Mouse (Mus musculus): ENCODE measurements around the gene D6Ertd527e. TPM values are rescaled to one million over a fixed set of nuclear protein-coding genes. Genes with fewer than 3 reads are reported as not detected.
"Not testable (repeated sequence)": the region's sequence is repeated elsewhere in the genome, so short reads cannot be mapped to it uniquely, and the experiment has no call there.

Gene D6Ertd527e
- not detected for total RNA-seq (2021)

GRCm38 (mm10) chr6:87104123-87104796, at the start of gene D6Ertd527e:
TSS of gene D6Ertd527e (plus strand) at chr6:87104746.
- DNase-seq: no peak
- intact Hi-C loops (cut with DNase I): loop anchor here (5.0 kb wide), 1 partner anchor 133 kb away; no protein-coding TSS in a partner anchor

GRCm38 (mm10) chr6:87059754-87060153, 44.8 kb upstream of the D6Ertd527e start:
- intact Hi-C loops (cut with DNase I): no loop called here
- no peak for DNase-seq

GRCm38 (mm10) chr6:87063586-87063985, 41.0 kb upstream of the D6Ertd527e start:
- intact Hi-C loops (cut with DNase I): no loop called here
- DNase-seq: no peak

DNA sequence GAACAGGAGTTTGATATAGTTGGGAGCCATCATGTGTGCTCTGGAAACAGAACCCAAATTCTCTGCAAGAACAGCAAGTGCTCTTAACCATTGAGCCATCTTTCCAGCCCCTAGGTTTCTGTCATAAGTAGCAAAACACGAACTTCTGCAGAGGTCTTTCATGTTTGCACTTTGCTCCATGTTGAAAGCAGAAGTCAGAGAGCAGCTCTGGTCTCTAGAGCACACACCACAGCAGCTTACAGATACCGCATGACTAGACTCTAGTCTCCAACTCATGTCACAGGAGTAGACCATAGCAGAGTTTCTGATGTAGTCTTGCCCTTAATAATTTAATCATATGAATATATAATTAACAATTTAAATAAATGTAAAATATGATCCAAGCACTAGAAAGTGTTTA, 36.3 kb upstream of the D6Ertd527e start:
- no peak for DNase-seq
- intact Hi-C loops (cut with DNase I): no loop called here

GRCm38 (mm10) chr6:87069195-87069900, 35.2 kb upstream of the D6Ertd527e start:
- no peak for DNase-seq
- intact Hi-C loops (cut with DNase I): no loop called here

DNA sequence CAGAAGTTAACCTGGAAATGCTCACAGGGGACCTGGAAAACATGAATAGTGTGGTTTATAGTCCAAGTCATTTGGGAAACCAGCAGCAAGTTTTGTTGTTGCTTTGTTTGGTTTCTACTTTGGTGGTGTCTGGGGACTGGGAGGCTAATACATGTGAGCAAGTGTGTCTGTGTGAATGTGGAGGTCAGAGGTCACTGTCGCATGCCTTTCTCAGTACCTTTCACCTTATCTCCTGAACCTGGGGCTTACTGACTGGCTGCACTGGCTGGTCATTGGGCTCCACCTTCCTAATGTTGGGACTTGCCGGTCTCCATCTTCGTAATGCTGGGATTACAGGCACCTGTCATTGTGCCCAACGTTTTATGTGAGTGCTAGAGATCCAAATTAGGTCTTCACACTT, 33.9 kb upstream of the D6Ertd527e start:
- intact Hi-C loops (cut with DNase I): no loop called here
- DNase-seq: no peak

DNA sequence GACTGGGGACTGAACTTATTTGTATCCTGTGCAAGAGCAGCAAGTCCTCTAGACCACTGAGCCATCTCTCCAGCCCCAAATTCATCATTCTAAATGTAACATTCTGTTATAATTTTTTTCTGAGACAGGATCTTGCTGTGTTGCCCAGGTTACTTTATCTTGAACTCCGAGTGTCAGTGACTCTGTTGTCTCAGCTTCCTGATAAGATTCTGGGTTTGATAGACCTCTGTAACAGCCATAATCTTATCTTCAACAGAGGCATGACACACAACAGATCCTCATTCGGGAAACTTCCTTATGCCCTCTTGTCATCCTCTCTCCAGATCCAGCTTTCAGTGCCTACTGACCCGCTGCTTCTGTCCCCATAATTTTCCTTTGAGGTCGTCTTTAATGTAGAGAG, 31.8 kb upstream of the D6Ertd527e start:
- DNase-seq: no peak
- intact Hi-C loops (cut with DNase I): no loop called here

DNA sequence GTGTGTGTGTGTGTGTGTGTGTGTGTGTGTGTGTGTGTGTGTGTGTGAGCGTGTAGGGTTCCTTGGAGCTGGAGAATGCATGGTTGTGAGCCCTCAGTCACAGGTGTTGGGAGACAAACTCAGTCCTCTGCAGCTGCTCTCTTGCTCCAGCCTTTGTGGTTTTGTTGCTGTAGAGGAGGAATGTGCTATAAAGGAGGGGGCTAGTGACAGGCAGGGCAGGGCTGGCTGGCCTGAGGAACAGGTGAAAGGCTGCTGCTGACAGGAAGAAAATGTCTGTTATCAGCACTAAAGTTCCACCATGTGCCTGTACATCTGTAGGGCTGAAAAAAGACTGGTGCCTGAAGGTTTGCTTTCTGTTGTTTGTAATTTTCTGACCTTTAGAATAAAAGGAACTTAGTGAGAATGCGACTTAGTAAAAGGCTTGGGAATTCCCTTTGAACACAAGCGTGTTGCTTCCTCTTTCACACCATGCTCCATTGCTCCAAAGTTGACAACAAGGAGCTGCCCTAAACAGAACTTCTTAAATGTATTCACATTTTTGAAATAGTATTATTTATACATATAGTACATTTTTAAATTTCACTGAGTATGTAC, 29.4 kb upstream of the D6Ertd527e start:
- DNase-seq: no peak
- intact Hi-C loops (cut with DNase I): no loop called here

- no peak for DNase-seq
- intact Hi-C loops (cut with DNase I): no loop called here
Observed at GRCm38 (mm10) chr6:87079457-87079856, 25.1 kb upstream of the D6Ertd527e start.

DNA sequence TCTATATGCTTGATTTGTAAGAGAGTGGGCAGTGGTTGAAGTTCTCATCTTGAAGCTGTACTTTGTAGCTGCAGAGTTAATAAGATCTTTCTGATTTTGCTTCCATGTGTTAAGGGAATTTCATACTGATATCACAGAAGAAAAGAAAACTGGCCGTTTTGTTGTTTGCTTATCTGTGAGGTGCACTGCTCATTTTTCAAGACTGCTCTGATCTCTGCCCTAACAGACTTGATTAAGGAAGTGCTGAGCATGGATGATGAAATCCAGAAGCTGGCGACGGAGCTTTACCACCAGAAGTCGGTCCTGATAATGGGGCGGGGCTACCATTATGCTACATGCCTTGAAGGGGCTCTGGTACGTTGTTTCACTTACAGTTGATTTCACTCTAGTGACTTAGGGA, 19.5 kb upstream of the D6Ertd527e start:
- no peak for DNase-seq
- intact Hi-C loops (cut with DNase I): no loop called here

GRCm38 (mm10) chr6:87088356-87088755, 16.2 kb upstream of the D6Ertd527e start:
- DNase-seq: no peak
- intact Hi-C loops (cut with DNase I): no loop called here

DNA sequence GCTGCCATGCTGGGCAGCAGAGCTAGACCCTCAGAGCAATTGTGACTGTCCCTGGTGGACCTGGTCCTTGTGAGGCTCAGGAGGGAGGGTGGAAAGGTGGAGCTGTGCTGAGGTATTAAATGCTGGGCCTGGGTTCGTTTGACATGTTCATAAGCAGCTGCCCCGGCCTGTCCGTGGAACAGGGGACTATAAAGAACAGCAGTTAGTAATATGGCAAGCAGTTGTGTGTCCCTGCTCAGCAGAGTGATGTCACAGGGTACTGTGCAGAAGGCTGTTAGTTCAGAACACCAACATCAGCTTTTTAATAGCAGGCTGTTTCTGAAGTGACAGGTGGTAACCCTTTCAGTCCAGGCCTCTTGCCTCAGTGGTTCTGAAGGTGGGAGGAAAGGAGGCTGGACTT, 13.7 kb upstream of the D6Ertd527e start:
- DNase-seq: no peak
- intact Hi-C loops (cut with DNase I): no loop called here

DNA sequence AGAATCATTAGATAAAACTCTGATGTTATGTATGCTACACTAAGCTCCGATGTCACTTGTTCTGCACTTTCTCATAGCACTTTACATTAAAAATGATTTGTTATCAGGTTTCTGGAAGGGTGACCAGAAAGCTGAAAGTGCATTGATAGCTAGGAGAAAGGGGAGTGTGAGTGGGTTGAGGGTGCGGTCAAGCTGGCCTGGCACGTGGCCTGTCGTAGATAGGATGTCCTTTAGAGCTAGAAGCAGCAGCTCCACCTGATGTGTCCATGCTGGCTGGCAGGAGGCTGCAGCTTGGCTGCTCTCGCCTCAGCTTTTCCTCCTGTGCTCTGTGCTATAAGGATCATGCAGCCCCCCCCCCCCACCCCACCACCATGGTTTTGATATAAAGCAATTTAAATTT, 12.1 kb upstream of the D6Ertd527e start:
- intact Hi-C loops (cut with DNase I): no loop called here

DNA sequence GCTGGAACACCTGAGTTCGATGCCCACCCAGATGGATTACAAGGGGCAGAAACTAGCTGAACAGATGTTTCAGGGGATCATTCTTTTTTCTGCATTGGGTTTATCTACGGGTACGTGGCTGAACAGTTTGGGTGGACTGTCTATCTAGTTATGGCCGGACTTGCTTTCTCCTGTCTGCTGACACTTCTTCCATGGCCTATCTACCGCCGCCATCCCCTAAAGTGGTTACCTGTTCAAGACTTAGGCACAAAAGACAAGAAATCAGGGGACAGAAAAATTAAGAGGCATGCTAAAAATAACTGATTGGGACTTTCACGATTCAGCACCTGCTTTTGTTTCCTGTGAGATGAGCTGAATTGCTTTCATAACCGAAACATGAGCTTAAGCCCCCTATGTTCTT, 10.9 kb upstream of the D6Ertd527e start:
- intact Hi-C loops (cut with DNase I); DNase-seq: not testable (repeated sequence)

More for the DNA sequence above, 12.1 kb upstream of the D6Ertd527e start:
- DNase-seq: no peak

DNA sequence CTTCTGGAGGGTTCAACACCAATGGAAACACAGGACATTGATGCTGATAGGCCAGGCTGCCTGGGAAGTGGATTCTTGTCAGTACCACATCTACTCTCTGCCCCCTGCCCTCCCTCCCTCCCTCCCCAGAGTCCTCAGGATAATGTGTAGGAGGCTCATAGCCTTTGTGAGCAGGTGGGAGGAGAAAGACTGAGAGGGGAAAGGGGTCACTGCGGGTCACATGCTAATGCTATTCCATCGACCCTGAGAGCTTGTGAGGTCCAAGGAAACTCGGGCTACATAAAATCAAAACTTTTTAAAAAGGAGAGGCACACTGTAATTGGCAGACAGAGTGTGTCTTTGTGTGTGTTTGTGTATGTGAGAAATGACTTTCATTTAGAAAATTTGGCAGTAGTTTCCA, 5.3 kb upstream of the D6Ertd527e start:
- intact Hi-C loops (cut with DNase I): no loop called here

GRCm38 (mm10) chr6:87099671-87100296, 4.8 kb upstream of the D6Ertd527e start:
- DNase-seq: peak; percentile 39 to 41

More for the DNA sequence above, 5.3 kb upstream of the D6Ertd527e start:
- DNase-seq: no peak

DNA sequence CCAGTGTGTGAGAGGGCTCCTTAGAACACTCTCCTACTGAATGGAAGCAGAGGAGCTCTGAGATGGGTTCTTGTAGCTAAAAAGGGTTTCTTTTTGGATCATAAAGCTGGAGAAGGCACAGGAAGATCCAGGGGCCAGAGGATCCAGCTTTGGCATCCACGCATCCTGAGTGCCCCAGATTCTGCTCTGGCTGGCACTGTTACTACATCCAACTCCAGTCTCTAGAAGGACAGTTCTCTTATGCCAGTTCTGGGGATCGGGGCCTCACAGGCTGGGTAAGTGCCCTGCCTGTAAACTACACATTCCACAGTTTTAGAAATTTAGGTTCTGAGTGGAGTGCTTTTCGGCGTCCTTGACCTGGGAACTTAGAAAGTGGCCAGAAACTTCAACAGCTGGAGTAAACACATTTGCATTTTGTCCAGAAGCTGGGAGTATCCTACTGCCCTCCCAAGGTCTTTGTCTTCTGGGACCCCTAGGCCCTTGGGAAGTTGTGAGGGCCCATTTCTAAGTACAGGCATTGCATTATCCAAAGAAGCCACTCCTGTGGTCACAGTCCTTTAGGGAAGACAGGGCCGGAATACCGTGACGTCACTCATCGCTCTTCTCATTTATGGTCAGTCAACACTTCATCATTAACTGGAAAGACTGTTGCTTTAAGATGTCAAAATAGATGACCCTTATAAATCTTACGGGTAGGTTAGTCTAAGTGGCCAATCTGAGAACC, 4.1 kb upstream of the D6Ertd527e start:
- no peak for DNase-seq
- intact Hi-C loops (cut with DNase I): loop anchor here (1.0 to 5.0 kb wide), 4 partner anchors 137 to 286 kb away; partner anchors contain the start of gene Antxr1

More at GRCm38 (mm10) chr6:87099671-87100296, 4.8 kb upstream of the D6Ertd527e start:
- intact Hi-C loops (cut with DNase I): loop anchor here (5.0 kb wide), 1 partner anchor 138 kb away; no protein-coding TSS in a partner anchor

DNA sequence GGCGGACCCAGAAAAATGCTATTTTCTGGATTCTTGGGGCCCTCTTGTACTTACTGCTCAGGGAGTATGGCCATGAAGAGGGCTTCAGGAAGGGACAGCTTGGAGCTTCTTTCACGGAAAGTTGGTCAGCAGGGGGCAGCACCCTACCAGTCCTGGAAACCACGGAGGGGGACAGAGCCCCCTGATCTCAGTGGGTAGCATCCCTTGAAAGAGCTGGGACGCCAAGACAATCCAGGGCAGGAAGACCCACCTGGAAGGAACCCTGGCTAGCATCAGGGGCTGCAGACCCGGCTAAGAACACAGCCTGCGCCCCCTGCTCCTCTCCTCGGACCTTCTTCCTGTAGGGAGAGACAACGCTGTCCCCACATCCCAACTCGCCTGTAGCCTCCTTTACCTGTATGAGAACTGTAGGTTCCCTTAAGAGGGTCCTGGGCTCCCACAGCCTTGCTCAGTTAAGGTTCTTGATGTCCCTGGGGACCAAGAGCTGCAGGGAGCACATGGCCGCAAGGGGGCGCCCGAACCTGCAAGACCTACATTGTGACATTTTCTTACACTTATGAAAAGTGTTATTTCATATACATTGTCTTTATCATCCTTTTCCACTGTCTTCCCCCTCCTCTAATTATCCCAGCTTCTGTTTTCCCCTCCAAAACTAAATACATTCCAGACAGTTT, 3.1 kb upstream of the D6Ertd527e start:
- DNase-seq: peak; percentile 87 to 92

DNA sequence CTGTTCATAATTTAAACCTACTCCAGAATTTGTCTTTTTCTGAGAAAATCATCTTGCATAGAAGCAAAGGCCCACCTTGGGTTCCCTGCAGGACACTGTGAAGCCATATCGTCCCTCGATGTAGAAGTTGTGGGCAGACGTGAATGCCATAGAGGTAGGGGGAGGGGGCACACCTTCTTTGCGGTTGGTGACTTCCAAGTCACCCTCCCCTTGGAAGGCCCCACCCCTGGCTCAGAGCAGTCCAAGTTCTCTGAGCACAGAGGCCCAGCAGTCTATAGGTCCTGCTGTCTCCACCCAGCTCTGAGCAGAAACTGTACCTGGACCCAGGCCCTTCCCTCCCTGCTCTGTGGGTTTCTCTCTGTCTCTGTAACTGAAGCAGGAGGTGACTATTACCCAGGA, 2.6 kb upstream of the D6Ertd527e start:
- intact Hi-C loops (cut with DNase I): loop anchor here (1.0 to 5.0 kb wide), 4 partner anchors 135 to 284 kb away; partner anchors contain the start of gene Antxr1

More for the DNA sequence above, 3.1 kb upstream of the D6Ertd527e start:
- intact Hi-C loops (cut with DNase I): loop anchor here (1.0 to 5.0 kb wide), 4 partner anchors 136 to 285 kb away; partner anchors contain the start of gene Antxr1

More for the DNA sequence above, 2.6 kb upstream of the D6Ertd527e start:
- peak in 1 of 2 experiments; percentile 37 for DNase-seq
